Mouse (Mus musculus): ENCODE data around the gene Mrpl23.

Gene Mrpl23

DNA sequence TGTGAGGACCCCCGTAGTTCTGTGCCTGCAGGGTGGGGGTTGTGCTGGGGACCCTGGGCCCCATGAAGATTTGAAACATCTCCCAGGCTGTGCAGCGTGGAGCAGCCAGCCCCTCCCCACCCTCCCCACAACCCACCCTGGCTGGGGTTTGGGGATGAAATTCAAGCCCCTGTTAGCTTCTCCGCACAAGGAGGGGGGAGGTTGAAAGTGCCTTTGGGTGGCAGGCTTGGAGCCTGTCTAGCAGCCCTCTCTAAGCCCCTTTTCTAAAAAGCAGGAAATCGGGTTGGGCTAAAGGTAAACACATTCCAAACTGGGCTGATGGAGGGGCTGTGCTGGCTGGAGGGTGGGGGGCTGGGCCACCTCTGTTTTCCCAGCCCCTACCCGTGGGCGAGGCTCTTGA, 40.5 kb downstream of the Mrpl23 start:
- DNase-seq (ENCODE audit: extremely low spot score, low read depth, low spot score) = no peak

GRCm38 (mm10) chr7:142574155-142574660, 41.7 kb downstream of the Mrpl23 start:
- DNase-seq (ENCODE audit: extremely low spot score, low read depth, low spot score) = no peak

DNA sequence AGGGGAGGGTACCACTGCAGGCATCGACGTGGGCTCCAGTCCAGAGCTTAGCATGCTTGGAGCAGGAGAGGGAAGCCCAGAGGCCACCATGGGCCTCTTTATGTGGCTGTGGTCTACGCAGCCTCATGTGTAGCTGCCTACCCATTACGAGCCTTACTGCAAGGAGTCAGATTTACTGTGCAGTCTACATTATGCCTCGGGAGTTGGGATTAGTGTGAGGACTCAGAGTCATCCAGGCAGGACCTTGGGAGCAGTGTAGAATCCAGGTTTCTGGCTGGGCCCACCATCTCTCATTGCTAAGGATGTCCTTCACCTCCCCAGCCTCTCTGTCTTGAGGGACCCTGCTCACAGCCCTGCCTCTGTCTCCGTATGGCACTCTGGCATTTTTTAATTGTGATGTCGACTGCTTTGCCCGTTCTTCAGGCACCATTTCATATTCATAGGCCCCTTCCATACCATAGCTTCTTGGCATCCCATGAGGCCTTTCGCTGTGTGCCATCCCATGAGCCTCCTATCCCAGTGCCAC, 42.4 kb downstream of the Mrpl23 start:
- DNase-seq (ENCODE audit: extremely low spot score, low read depth, low spot score) = no peak

- no peak for DNase-seq (ENCODE audit: extremely low spot score, low read depth, low spot score)
These were observed 43.0 kb downstream of the Mrpl23 start for GRCm38 (mm10) chr7:142575491-142575890.

GRCm38 (mm10) chr7:142575971-142576370, 43.5 kb downstream of the Mrpl23 start:
- no peak for DNase-seq (ENCODE audit: extremely low spot score, low read depth, low spot score)

DNA sequence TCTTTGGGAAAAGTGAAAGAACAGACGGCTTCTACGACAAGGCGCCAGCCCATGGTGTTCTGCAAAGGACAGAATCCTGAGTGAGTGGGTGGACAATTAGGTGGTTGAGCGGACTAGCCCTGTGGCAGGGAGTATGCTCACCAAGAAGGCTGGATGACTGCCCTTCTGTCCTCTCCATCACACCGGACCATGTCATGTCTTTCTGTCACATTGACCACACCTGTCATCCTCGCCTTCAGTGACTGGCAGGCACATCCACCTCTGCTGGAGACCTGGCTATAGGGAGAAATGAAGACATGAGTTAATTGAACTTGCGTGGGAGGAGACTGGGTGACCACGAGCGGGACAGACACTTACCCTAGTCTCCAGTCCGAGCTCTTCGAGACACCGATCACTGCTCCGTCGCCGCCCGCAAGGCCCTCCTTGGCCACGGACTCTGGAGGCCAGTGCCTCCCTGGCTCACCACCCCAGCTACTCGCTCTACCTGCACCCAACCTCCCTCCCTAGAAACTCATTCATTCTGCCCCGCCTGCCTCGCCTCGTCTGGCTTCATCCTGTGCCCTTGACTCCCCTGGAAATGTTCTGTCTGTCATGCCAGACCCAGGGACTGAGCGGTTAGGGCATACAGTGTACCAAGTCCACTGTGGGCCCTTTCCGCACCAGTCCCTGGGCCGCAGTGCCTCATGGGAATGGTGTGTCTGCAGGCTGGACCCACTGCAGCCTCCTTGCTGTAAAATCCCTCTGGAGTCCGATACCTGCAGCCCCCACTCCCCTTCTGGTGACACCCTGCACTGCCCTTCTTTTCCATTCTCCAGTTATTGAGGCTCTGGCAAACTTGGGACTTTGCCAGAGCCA, 44.2 kb downstream of the Mrpl23 start:
- no peak for DNase-seq (ENCODE audit: extremely low spot score, low read depth, low spot score)

DNA sequence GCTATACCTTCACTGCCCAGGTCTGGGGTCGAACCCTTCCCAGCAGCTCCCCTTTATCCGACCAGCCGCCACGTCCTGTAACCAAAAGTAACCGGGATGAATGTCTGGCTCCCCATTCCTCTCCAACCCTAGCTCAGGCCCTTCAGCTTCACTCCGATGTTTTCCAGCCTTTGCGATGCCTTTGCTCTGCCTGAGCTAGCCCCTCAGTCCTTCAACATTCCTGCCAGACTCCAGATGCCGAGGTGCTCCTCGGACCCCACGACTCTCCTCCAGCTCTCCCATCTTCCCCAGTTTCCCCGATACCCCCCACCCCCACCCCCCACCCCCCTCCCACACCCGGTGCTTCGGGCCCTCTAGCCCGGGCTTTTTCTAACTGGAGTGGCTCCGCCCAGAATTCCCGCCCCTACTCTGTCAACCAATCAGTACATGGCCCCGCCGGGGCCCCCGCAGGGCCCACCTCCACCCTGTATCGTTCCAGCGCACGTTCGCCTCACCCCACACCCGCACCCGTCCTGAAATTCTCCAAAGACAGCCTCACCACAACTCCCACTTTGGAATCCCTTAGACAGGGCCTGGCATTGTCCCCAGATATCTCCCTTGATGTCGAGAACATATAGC, 45.4 kb downstream of the Mrpl23 start:
- DNase-seq (ENCODE audit: extremely low spot score, low read depth, low spot score) = no peak

- no peak for DNase-seq (ENCODE audit: extremely low spot score, low read depth, low spot score)
These were observed 46.6 kb downstream of the Mrpl23 start for GRCm38 (mm10) chr7:142579069-142579468.

DNA sequence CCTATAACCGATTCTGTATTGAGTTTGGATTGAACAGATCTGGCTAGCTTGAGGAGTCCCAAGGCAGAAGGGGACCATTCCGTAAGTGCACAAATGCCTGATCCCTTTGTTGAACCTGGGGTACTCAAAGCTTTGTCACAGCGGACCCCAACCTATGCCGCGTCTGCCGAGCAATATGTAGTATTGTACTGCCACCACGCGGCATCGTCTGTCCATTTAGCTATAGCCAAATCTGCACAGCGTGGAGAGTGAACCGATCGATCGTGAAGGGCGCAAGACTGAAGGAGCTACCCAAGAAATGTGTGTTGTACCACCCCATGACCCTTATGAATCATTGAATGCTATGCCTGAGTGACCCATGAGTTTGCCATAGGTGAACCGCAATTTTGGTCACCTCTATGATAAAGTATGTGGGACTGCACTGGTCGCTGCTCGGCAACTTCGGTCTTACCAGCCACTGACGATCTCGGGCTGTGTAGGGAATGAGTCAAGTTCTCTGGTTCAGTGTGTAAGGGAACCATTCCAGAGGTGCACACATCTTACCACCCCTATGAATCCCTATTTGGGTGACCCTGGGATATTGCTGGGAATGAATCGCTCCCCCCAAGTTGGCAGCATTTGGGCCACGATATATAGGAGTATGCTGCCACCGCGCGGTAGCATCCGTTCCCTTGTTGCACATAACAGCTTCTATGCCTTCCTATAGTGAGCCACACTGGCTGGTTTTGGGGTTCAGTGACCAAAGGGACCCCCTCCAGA, 47.8 kb downstream of the Mrpl23 start:
- DNase-seq (ENCODE audit: extremely low spot score, low read depth, low spot score) = no peak

- DNase-seq (ENCODE audit: extremely low spot score, low read depth, low spot score) = no peak
These were observed 48.7 kb downstream of the Mrpl23 start for GRCm38 (mm10) chr7:142581186-142581585.

- no peak for DNase-seq (ENCODE audit: extremely low spot score, low read depth, low spot score)
These were observed 49.3 kb downstream of the Mrpl23 start for GRCm38 (mm10) chr7:142581656-142582228.

GRCm38 (mm10) chr7:142584882-142585281, 52.4 kb downstream of the Mrpl23 start:
- DNase-seq (ENCODE audit: extremely low spot score, low read depth, low spot score) = no peak

- no peak for DNase-seq (ENCODE audit: extremely low spot score, low read depth, low spot score)
These were observed 53.4 kb downstream of the Mrpl23 start for GRCm38 (mm10) chr7:142585890-142586289.

DNA sequence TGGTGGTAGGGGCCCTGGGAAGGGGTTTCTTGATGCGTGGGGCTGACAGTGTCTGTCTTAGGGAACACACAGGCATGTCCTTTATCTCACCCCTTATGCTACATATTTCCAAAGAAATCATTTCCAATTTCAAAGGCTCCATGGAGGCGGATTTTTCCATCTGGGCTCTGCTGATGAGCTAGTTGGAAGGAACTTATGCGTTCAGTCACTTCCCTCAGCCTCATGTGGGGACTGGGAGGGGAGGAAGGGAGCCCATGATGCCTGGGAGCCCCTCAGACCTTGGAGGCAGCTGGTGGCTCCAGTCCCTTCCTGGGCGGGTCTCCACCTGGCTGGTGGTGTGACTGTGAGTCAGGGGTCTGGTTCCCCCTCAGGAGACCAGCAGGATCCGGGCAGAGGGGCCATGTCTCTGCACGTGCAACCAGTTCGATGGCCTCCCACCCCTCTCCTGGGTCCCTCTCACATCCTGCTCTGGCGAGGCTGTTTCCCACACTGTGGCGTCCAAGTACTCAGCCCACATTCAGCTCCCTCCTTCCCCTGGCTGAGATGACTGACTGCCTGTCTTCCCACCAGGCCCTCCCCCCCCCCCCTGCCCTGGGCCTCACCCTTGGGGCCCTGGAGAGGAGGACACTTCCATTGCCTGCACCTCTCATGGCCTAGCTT, 55.9 kb downstream of the Mrpl23 start:
- DNase-seq (ENCODE audit: extremely low spot score, low read depth, low spot score) = no peak
